In the genomic region with DNA sequence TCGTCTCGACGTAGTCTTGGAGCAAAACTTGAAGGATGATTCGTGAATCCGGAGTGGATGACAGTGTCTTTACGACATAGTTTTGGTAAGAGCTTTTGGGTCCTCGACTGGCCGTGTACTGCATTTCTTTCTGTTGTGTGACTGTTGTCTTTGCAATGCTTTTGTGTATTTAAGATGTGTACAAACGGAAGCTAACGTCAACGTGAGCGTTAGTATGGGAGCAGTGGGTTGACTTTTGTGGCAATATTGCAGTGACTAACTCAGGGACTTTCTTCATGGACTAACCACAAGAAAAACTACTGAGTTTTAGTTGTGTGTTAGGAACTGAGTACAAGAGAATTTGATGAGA, we compare ENCODE assay signal across 8 mouse cellular contexts. TPM values are rescaled to one million over a fixed set of nuclear protein-coding genes. Genes with fewer than 3 reads are reported as not detected.
DNase-seq lines count a peak whose midpoint lies in the region; ATAC-seq and TF ChIP-seq lines count a peak whose summit lies in the region.

No protein-coding gene starts in this region.

- ATAC-seq in lung, embryonic 14.5 days (ENCODE audit: insufficient read depth): no peak
- no peak for ATAC-seq in embryonic facial prominence, embryonic 12.5 days (ENCODE audit: insufficient number of reproducible peaks, insufficient read depth, low FRiP score, low TSS enrichment)
- ATAC-seq in neural tube, embryonic 14.5 days (ENCODE audit: low read depth): no peak

- H3K27me3 ChIP-seq in lung, embryonic 14.5 days (ENCODE audit: insufficient read depth, low read length): no peaks in the 10 kb centered on the region
- H3K27me3 ChIP-seq in embryonic facial prominence, embryonic 12.5 days: no peaks in the 10 kb centered on the region
- H3K27me3 ChIP-seq in limb, embryonic 10.5 days (ENCODE audit: low read depth, poor library complexity, severe bottlenecking): no peaks in the 10 kb centered on the region
- H3K27me3 ChIP-seq in neural tube, embryonic 14.5 days (ENCODE audit: control insufficient read depth, insufficient read depth, low read length): no peaks in the 10 kb centered on the region

- no peaks in the 10 kb centered on the region for H3K9me3 ChIP-seq in lung, embryonic 14.5 days (ENCODE audit: low read depth, low read length)
- H3K9me3 ChIP-seq in embryonic facial prominence, embryonic 12.5 days: no peaks in the 10 kb centered on the region
- no peaks in the 10 kb centered on the region for H3K9me3 ChIP-seq in limb, embryonic 10.5 days (replicated peaks)
- no peaks in the 10 kb centered on the region for H3K9me3 ChIP-seq in neural tube, embryonic 14.5 days (ENCODE audit: control insufficient read depth, low read length)

- H3K36me3 ChIP-seq in lung, embryonic 14.5 days (ENCODE audit: insufficient read depth): peaks cover 13% of the 10 kb centered on the region
- 0 out of 2 replicates have a peak, but pooled peaks cover 4% of the 10 kb centered on the region for H3K36me3 ChIP-seq in embryonic facial prominence, embryonic 12.5 days
- peaks cover 28% of the 10 kb centered on the region for H3K36me3 ChIP-seq in limb, embryonic 10.5 days
- H3K36me3 ChIP-seq in neural tube, embryonic 14.5 days (ENCODE audit: control insufficient read depth, insufficient read depth, low read length): no peaks in the 10 kb centered on the region

- TF ChIP-seq CTCF in lung, embryonic 14.5 days (IDR thresholded peaks at IDR 0.05; ENCODE audit: low read depth): no peak

- peaks cover 9% of the 10 kb centered on the region; the same call in 1 of the 2 replicates for H3K4me1 ChIP-seq in lung, embryonic 14.5 days (ENCODE audit: insufficient read depth)
- H3K4me1 ChIP-seq in embryonic facial prominence, embryonic 12.5 days: peaks cover 30% of the 10 kb centered on the region
- peaks cover 29% of the 10 kb centered on the region for H3K4me1 ChIP-seq in limb, embryonic 10.5 days
- H3K4me1 ChIP-seq in neural tube, embryonic 14.5 days (ENCODE audit: control insufficient read depth, insufficient read depth, low read length): peaks cover 20% of the 10 kb centered on the region; the same call in 1 of the 2 replicates

- DNase-seq in lung, embryonic 14.5 days: no peak
- no peak for DNase-seq in lung, postnatal 10 days
- DNase-seq in limb, embryonic 10.5 days (ENCODE audit: low spot score): no peak
- no peak for DNase-seq in adrenal gland, postnatal 10 days
- no peak for DNase-seq in adrenal gland, postnatal 36 days
- DNase-seq in retina, postnatal 1 day: no peak

- peak overlapping the region; percentile 58; the same call in 1 of the 2 replicates for H3K27ac ChIP-seq in lung, embryonic 14.5 days (ENCODE audit: low read depth)
- peak overlapping the region; percentile 75 for H3K27ac ChIP-seq in embryonic facial prominence, embryonic 12.5 days
- peak overlapping the region; percentile 93 for H3K27ac ChIP-seq in limb, embryonic 10.5 days
- no peak overlapping the region for H3K27ac ChIP-seq in neural tube, embryonic 14.5 days (ENCODE audit: low read depth, low read length)

- peak overlapping the region; percentile 67 for H3K4me3 ChIP-seq in lung, embryonic 14.5 days (ENCODE audit: low read depth, low read length)
- H3K4me3 ChIP-seq in embryonic facial prominence, embryonic 12.5 days: peak overlapping the region; percentile 76
- H3K4me3 ChIP-seq in limb, embryonic 10.5 days: peak overlapping the region; percentile 74
- peak overlapping the region; percentile 52 for H3K4me3 ChIP-seq in neural tube, embryonic 14.5 days (ENCODE audit: low read depth, low read length)

- under 1% methylated on average over 12 of the region's 12 CpGs for WGBS in lung, embryonic 14.5 days
- WGBS in embryonic facial prominence, embryonic 12.5 days: under 1% methylated on average over 12 of the region's 12 CpGs
- under 1% methylated on average over 12 of the region's 12 CpGs for WGBS in limb, embryonic 10.5 days
- under 1% methylated on average over 12 of the region's 12 CpGs for WGBS in neural tube, embryonic 14.5 days

- H3K9ac ChIP-seq in lung, embryonic 14.5 days: peak overlapping the region; percentile 78
- peak overlapping the region; percentile 76 for H3K9ac ChIP-seq in embryonic facial prominence, embryonic 12.5 days
- H3K9ac ChIP-seq in neural tube, embryonic 14.5 days (replicated peaks; ENCODE audit: low read depth, low read length): peak overlapping the region; percentile 54

- H3K4me2 ChIP-seq in lung, embryonic 14.5 days: peak overlapping the region; percentile 90
- H3K4me2 ChIP-seq in embryonic facial prominence, embryonic 12.5 days (replicated peaks): peak overlapping the region; percentile 71
- peak overlapping the region; percentile 69 for H3K4me2 ChIP-seq in neural tube, embryonic 14.5 days (ENCODE audit: low read depth, low read length)

RNA-seq across cellular contexts. Expression of a gene that starts 0.7 kb away (rescaled TPM):
- 35.9 and 38.0 TPM in 2 replicates for polyA plus RNA-seq in lung, embryonic 14.5 days (2014; fragmentation: Nextera tagmentation; extraction: Ambion mirVana)
- 31.9 and 32.3 TPM in 2 replicates for polyA plus RNA-seq in embryonic facial prominence, embryonic 12.5 days (2016; fragmentation: Nextera tagmentation; extraction: Ambion mirVana)
- polyA plus RNA-seq in limb, embryonic 10.5 days (2016; fragmentation: Nextera tagmentation; extraction: Ambion mirVana): 40.1 and 44.6 TPM in 2 replicates
- polyA plus RNA-seq in neural tube, embryonic 14.5 days (2014; fragmentation: Nextera tagmentation; extraction: Ambion mirVana): 7.8 and 9.3 TPM in 2 replicates
- 1 to 10 TPM; 5.7 to 6.2 TPM for total RNA-seq in adrenal gland, postnatal 10 days (2021)
- 1 to 10 TPM; 2.8 to 3.8 TPM for total RNA-seq in adrenal gland, postnatal 36 days (2021)

RNA-seq across cellular contexts. Expression of a gene that starts 0.8 kb away (rescaled TPM):
- polyA plus RNA-seq in lung, embryonic 14.5 days (2014; fragmentation: Nextera tagmentation; extraction: Ambion mirVana): 37.0 and 42.4 TPM in 2 replicates
- 32.5 and 35.2 TPM in 2 replicates for polyA plus RNA-seq in embryonic facial prominence, embryonic 12.5 days (2016; fragmentation: Nextera tagmentation; extraction: Ambion mirVana)
- polyA plus RNA-seq in limb, embryonic 10.5 days (2016; fragmentation: Nextera tagmentation; extraction: Ambion mirVana): 66.7 and 74.6 TPM in 2 replicates
- polyA plus RNA-seq in neural tube, embryonic 14.5 days (2014; fragmentation: Nextera tagmentation; extraction: Ambion mirVana): 26.4 and 29.3 TPM in 2 replicates
- 10 to 100 TPM; 26.3 to 30.1 TPM for total RNA-seq in adrenal gland, postnatal 10 days (2021)
- 10 to 100 TPM; 27.2 to 34.2 TPM for total RNA-seq in adrenal gland, postnatal 36 days (2021)

RNA-seq across cellular contexts. Expression of a gene that starts 36.6 kb away (rescaled TPM):
- 9.5 and 12.2 TPM in 2 replicates for polyA plus RNA-seq in lung, embryonic 14.5 days (2014; fragmentation: Nextera tagmentation; extraction: Ambion mirVana)
- polyA plus RNA-seq in embryonic facial prominence, embryonic 12.5 days (2016; fragmentation: Nextera tagmentation; extraction: Ambion mirVana): 8.9 and 9.4 TPM in 2 replicates
- 6.2 and 8.6 TPM in 2 replicates for polyA plus RNA-seq in limb, embryonic 10.5 days (2016; fragmentation: Nextera tagmentation; extraction: Ambion mirVana)
- polyA plus RNA-seq in neural tube, embryonic 14.5 days (2014; fragmentation: Nextera tagmentation; extraction: Ambion mirVana): 12.3 and 19.1 TPM in 2 replicates
- 10 to 100 TPM; 11.3 to 21.9 TPM for total RNA-seq in adrenal gland, postnatal 10 days (2021)
- total RNA-seq in adrenal gland, postnatal 36 days (2021): 10 to 100 TPM; 13.4 to 19.1 TPM
